Mouse (Mus musculus) lung, adult 2 months (tissue): ENCODE measurements around the gene Tmem260.
"Not testable (repeated sequence)": the region's sequence is repeated elsewhere in the genome, so short reads cannot be mapped to it uniquely, and the experiment has no call there.

Experiments used
- CTCF ChIP-seq: fragments of 200-500 bp; IDR thresholded peaks from 2 replicates; pipeline ENCODE4 v1.5.1; 2011; ENCODE audit warnings: mild to moderate bottlenecking, low read length, control low read depth; ENCODE audit not compliant: insufficient read depth
- POLR2A ChIP-seq: fragments of 200-500 bp; IDR thresholded peaks from 2 replicates; pipeline ENCODE4 v1.6.1; 2011; ENCODE audit warnings: low read depth, mild to moderate bottlenecking, control low read depth, low read length, borderline replicate concordance; ENCODE audit errors: extremely low read depth

DNA sequence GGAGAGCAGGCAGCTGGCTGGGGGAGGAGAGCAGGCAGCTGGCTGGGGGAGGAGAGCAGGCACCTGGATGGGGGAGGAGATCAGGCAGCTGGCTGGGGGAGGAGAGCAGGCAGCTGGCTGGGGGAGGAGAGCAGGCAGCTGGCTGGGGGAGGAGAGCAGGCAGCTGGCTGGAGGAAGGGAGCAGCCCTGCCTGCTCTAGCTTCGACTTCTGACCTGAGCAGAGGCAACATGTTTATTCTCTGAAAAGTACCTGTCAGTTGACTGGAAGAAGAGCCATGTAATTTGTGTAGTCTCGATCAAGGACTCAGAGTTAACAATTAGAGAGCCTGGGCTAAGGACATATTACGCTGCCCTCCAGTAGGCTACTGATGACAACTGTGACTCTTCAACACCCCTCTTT lies 29.9 kb downstream of the Tmem260 start:
- TF ChIP-seq CTCF, POLR2A: not testable (repeated sequence)
